Mouse (Mus musculus): Measurements from ENCODE around the gene Gabpa.

- TF ChIP-seq POLR2A (IDR thresholded peaks at IDR 0.05; ENCODE audit: borderline replicate concordance, control insufficient read depth, low read depth, low read length) (no peak), CTCF (IDR thresholded peaks at IDR 0.05; ENCODE audit: control insufficient read depth, insufficient read depth, low read length) (no peak)
Measured at GRCm38 (mm10) chr16:84800038-84800437, 34.7 kb upstream of the Gabpa start.

Data from bone marrow, adult 2 months (tissue).